Mouse (Mus musculus): ENCODE data around the gene Ggct.

- no peak for TF ChIP-seq CTCF (IDR thresholded peaks at IDR 0.05; ENCODE audit: borderline replicate concordance, control insufficient read depth, extremely low read depth, insufficient read depth, low read length, poor library complexity)
- no peak for TF ChIP-seq POLR2A (IDR thresholded peaks at IDR 0.05; ENCODE audit: control insufficient read depth, extremely low read depth, insufficient read depth, low read length, poor library complexity)
These were observed 22.2 kb downstream of the Ggct start for GRCm38 (mm10) chr6:54970506-54970905.
